Mouse (Mus musculus) activated CD4-positive, CD25-positive, alpha-beta regulatory T cell, adult 4 months (primary cell): Measurements from ENCODE around the gene Phactr1. TPM values are rescaled to one million over a fixed set of nuclear protein-coding genes. Genes with fewer than 3 reads are reported as not detected.

Source experiments
- ATAC-seq: one replicate; pipeline ENCODE4 v1.8.0; 2017
- polyA plus RNA-seq, 2 experiments: library from polyadenylated mRNA; unstranded; fragments of 100-300 nt; shearing (Covaris generic); gene quantifications; one replicate each; pipeline ENCODE4 v1.2.1; 2017

Phactr1 gene
- polyA plus RNA-seq, 2 experiments from 2014 or later, result 0.24 TPM; not detected in 1

GRCm38 (mm10) chr13:42759170-42759569 is 78.7 kb downstream of the Phactr1 start:
- no peak for ATAC-seq

GRCm38 (mm10) chr13:42760907-42761544 is 80.6 kb downstream of the Phactr1 start:
- no peak for ATAC-seq

GRCm38 (mm10) chr13:42772314-42772713 is 91.9 kb downstream of the Phactr1 start:
- no peak for ATAC-seq

- no peak for ATAC-seq
These were observed 93.6 kb downstream of the Phactr1 start for GRCm38 (mm10) chr13:42774040-42774439.

GRCm38 (mm10) chr13:42782151-42782550 is 101.7 kb downstream of the Phactr1 start:
- ATAC-seq, result no peak

DNA sequence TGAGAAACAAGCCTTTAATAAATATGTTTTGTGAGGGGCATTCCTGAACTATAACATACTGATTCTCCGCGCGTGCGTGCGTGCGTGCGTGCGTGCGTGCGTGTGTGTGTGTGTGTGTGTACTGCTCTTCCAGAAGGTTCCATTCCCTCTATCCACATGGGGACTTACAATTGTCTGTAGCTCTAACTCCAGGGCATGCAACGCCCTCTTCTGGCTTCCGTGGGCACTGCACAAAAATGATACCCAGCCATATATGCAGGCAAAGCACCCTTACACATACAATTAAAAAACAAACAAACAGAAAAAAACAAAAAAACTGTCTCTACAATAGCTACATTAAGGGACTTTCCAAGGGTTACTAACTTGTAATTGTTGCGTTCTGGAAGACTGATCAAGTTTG is 108.8 kb downstream of the Phactr1 start:
- no peak for ATAC-seq

DNA sequence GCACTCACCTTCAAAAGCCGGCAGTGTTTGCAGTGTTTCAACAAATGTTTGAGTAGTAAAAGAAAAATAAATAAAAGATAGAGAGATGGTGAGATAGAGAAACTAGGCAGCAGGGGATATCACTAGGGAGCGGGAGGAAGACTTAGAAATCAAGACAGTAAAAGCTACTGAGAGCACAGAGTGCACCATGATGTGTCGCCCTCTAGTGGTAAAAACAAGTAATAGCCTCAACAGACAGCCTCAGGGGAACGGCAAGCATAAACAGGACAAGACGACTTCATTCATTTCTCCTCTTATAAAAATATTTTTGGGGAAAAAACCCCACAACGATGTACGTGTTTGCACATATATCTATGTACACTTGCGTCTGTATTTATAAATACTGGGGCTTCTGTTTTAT is 111.9 kb downstream of the Phactr1 start:
- ATAC-seq, result no peak

DNA sequence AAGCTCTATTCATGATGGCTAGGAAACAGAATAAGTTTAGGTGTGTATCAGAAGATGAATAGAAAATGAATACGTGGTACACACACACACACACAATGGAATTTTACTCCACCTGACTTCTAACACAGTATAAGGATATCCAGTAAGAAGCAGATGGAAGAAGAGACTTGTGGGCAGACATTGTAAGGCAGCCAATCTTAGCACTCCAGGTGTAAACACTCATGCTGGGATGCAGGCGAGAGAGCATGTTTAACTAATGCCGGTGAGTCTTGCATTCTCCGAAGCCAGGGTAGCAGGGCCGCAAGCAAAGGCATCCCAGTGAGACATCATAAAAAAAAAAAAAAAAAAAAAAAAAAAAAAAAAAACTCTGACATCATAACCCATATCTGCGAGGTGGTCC is 120.1 kb downstream of the Phactr1 start:
- ATAC-seq, result no peak

DNA sequence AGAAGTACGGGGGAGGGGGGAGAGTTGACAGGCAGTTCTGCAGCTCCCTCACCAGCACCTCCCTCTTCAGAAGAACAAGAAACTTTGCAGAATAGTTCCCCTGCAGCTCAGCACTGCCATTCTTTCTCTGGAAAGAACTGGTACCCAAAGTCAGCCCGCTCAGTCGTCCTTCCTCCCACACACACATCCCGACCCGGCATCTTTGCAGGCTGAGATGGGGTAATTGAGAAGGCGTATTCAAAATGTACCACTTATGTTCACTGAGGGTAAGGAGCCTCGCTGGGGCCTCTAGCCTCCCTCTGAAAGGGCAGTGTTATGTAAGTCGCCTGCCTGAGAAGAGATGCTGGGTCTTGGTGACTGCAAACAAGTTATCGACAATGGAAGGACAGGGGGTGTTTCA is 123.9 kb downstream of the Phactr1 start:
- ATAC-seq, result no peak

DNA sequence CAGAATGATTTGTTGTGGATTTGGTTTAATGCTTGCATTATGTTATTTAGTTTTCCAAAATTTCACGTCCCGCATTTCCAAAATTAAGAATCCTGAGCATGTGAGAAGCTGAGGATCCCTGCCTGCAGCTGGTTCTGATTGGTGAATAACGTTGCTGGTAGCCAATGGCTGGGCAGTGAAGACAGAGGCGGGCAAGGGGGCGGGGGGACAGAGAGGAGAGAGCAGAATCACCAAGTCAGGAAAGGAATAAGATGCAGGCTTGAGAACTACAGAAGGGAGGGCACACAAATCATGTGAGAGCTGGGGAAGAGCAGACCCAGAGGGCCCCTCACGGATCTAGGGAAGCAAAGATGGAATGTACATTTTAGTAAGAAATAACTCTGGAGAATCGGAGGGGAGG is 132.3 kb downstream of the Phactr1 start:
- no peak for ATAC-seq

DNA sequence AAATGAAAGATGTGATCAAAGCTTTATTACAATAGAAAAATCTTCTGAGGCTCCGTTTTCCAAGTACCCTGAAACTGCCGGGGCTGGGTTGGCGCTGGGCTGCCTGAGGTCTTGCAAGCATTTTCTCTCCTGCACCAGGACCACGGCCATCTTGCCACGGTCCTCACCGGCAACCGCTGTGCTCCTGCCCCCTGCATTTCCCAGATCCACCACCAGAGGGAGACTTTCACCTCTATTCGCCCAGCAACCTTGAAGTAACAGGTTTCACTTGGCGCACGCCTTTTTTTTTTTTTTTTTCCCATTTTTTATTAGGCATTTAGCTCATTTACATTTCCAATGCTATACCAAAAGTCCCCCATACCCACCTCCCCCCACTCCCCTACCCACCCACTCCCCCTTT is 138.0 kb downstream of the Phactr1 start:
- no peak for ATAC-seq

GRCm38 (mm10) chr13:42820513-42820912 is 140.1 kb downstream of the Phactr1 start:
- no peak for ATAC-seq

DNA sequence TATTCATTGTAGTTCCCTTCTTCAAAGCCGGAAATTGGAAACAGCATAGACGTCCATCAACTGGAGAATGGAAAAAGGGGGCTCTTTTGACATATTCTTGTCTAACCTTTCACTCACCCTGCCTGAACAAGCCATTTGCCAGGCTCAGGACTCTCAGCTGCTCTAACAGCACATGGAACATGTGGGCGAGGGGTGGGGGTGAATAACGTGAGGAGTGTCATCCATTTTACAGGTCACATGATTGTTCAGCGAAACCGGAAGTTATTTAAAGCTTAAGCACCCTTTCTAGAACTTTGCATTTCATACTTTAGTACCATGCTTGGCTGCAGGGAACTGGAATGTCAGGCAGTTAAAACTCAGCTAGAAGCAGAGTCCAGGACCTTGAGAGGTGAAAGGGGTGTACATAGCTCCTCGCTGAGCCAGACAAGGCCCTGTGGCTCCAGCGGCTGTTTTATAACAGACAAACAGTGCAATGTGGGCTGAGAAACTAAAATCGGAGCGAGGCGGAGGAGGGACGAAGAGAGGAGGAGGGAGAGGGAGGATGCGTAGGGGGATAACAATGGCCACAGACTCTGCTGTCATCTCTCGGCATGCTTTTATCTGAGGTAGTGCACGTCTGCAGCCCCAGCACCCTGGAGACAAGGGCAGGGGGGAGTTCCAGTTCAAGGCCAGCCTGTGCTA is 141.1 kb downstream of the Phactr1 start:
- no peak for ATAC-seq

- no peak for ATAC-seq
These were observed 142.1 kb downstream of the Phactr1 start for GRCm38 (mm10) chr13:42822545-42822944.

- ATAC-seq, result no peak
These were observed 143.5 kb downstream of the Phactr1 start for GRCm38 (mm10) chr13:42823875-42824274.

DNA sequence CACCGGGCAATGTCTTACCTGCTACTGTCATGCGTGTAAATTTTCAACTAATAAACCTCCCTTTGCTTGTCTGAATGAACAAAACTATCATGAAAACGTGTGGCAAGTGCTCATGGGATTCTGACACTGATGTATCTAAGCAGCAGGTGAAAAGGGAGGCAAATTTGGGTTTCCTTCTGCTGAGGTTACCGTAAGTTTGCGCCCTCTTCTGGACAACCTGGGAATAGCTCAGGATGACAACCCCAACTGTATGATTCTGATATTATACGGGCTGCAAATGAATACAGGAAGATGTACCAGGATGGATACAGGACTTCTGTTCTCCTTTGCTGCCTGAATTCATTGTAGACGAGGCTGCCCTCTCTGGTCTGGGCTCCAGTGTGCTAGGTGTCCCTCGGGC is 146.2 kb downstream of the Phactr1 start:
- no peak for ATAC-seq

DNA sequence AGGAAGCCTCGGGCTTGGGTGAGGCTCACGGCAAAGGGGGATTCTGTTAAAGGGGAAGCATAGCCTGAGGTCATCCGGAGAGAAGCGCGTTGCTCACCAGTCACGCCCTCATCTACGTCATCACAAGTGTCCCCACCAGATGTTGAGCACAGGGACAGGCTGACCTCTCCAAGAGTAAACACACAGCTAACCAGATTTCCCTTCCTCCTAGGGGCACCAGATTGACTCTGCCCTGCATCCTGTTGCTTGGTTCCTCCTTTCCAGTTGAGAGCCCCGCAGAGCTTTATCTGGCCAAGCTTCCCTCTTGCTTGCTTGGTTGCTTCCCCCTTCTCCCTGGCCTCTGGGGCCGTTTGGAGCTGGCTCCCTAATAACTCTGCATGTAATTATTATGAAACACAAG is 148.6 kb downstream of the Phactr1 start:
- no peak for ATAC-seq

DNA sequence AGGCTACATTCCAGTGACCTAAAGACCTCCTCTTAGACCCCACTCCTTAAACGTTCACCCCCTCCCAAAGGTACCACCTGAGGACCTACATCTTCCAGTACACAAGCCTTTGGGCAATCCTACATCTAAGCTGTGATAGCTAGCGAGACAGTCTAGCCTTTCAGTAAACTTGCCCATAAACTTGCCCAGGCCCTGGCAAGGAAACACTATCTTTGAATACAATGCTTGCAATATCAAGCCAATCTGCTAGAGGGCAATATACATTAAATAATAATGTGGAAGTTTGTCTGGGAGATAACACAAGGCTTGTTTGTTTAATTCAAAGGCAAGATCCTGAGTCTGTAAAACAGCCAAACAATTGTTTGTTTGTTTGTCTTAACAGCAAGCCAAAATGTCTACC is 155.0 kb downstream of the Phactr1 start:
- no peak for ATAC-seq

GRCm38 (mm10) chr13:42839358-42839757 is 158.9 kb downstream of the Phactr1 start:
- no peak for ATAC-seq

DNA sequence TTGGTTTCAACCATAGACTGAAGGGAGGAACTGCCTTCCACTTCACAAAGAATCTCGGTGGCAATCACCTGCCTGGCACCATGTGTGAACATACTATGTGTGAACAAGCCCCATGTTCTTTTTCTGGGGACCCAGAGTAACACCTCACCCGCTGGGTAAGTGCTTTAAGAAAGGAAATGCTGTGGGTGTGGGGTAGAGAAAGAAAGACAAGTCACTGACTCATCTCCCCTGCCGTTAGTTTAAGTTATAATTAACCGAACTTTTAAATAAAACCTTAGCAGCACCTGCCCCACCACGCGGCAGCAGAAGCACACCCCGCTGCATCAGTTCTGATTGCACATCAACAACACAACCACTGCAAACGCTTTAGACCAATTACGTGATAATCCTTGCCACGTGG is 171.7 kb downstream of the Phactr1 start:
- no peak for ATAC-seq

- no peak for ATAC-seq
These were observed 173.6 kb downstream of the Phactr1 start for GRCm38 (mm10) chr13:42853900-42854595.

- ATAC-seq, result no peak
These were observed 185.9 kb downstream of the Phactr1 start for GRCm38 (mm10) chr13:42866162-42866941.

DNA sequence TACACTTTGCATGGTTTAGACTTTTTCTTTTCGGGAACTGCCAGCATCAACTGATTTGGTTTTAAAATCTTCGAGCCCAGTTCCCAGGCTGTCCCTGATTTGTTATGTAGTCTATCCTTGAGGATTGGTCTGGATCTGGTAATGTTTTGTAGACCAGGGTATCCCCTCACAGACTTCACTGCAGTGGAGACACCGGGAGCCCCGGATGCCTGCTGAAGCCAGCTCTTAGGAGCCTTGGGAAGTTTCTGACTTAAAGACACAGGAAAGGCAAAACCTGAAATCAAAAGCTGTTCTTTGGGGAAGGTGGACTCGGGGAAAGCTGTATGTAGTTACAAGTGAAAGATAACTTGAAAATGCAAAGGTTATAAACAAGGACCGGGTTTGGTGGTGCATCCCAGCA is 186.6 kb downstream of the Phactr1 start:
- ATAC-seq, result no peak
